Mouse (Mus musculus) thymus, adult 2 months (tissue): ENCODE measurements around the gene Polr2a. TPM values are rescaled to one million over a fixed set of nuclear protein-coding genes. Genes with fewer than 3 reads are reported as not detected.

Experiments used
- DNase-seq: peaks from one replicate; pipeline ENCODE4 v3.0.0; 2021
- H3K27ac ChIP-seq: fragments of 200-500 bp; 2 replicates; pipeline ENCODE4 v1.5.1; 2012; ENCODE audit warnings: low read length, control low read depth; ENCODE audit not compliant: control insufficient read depth, insufficient read depth
- H3K27me3 ChIP-seq: fragments of 200-500 bp; 2 replicates; pipeline ENCODE4 v1.6.1; 2012; ENCODE audit warnings: mild to moderate bottlenecking, low read length, moderate library complexity, mixed read lengths; ENCODE audit not compliant: control insufficient read depth, insufficient read depth
- H3K36me3 ChIP-seq: fragments of 200-500 bp; 2 replicates; pipeline ENCODE4 v1.6.1; 2012; ENCODE audit warnings: mild to moderate bottlenecking, low read length, moderate library complexity; ENCODE audit not compliant: control insufficient read depth, insufficient read depth
- H3K4me1 ChIP-seq: fragments of 200-500 bp; replicated peaks from 2 replicates; pipeline ENCODE4 v1.6.1; 2012; ENCODE audit warnings: low read length; ENCODE audit not compliant: control insufficient read depth, insufficient read depth
- H3K4me3 ChIP-seq: fragments of 200-500 bp; 2 replicates; pipeline ENCODE4 v1.5.1; 2012; ENCODE audit warnings: mild to moderate bottlenecking, low read length, control low read depth, moderate library complexity; ENCODE audit not compliant: control insufficient read depth, insufficient read depth
- CTCF ChIP-seq: fragments of 200-500 bp; IDR thresholded peaks from 2 replicates; pipeline ENCODE4 v1.5.1; 2012; ENCODE audit warnings: mild to moderate bottlenecking, control low read depth, low read length, moderate library complexity, borderline replicate concordance; ENCODE audit not compliant: control insufficient read depth, poor library complexity, insufficient read depth; ENCODE audit errors: extremely low read depth
- POLR2A ChIP-seq: fragments of 200-500 bp; IDR thresholded peaks from 2 replicates; pipeline ENCODE4 v1.6.1; 2012; ENCODE audit warnings: mild to moderate bottlenecking, low read length, control low read depth, moderate library complexity; ENCODE audit not compliant: control insufficient read depth, poor library complexity, insufficient read depth; ENCODE audit errors: extremely low read depth
- WGBS: fragments of 180-500 bp; shearing (Covaris S2); methylation state at CpG from one replicate; pipeline ENCODE4 v1.1.7; 2018; 5-methylcytosine and 5-hydroxymethylcytosine counted together
- polyA plus RNA-seq: library from polyadenylated mRNA; depleted of rRNA; stranded (reverse); fragments of >200 nt; gene quantifications from 2 replicates; pipeline ENCODE4 v1.2.3, GENCODE M21; 2012

Polr2a gene
- polyA plus RNA-seq, 1 experiment = 113 TPM

GRCm38 (mm10) chr11:69803328-69803727, 44.9 kb upstream of the Polr2a start:
- WGBS = 8% methylated on average over 12 of the region's 12 CpGs
- no peak overlapping the region for H3K27ac ChIP-seq
- DNase-seq = no peak
- TF ChIP-seq CTCF = no peak
- TF ChIP-seq POLR2A = no peak
- H3K36me3 ChIP-seq = no peaks in the 10 kb centered on the region
- H3K27me3 ChIP-seq = peaks cover 20% of the 10 kb centered on the region; the same call in 1 of the 2 replicates
- H3K4me1 ChIP-seq = peaks cover 36% of the 10 kb centered on the region
- H3K4me3 ChIP-seq = peak overlapping the region; percentile 33

DNA sequence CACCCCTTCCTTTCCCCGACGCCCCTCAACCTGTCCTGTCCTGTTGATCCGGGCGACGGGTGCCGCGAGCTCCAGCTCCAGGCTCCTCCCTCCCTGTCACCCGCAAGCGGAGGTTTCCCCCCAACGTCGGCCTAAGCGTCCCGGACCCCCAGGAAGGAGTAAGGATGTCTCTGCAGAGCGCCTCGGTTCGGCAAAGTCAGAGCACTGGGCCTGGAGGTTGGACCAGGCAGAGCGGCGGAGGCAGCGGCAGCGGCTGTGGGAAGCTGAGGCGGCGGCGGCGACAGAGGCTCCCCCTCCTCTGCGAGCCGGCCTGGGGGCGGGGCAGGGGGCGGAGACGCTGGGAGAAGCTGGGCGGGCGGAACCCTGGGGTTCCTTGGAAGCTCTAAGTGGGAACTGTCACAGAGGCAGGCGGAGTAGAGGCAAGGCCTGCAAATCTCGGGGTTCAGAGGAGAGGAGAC, 44.2 kb upstream of the Polr2a start:
- no peaks in the 10 kb centered on the region for H3K36me3 ChIP-seq
- no peak overlapping the region for H3K27ac ChIP-seq
- H3K4me3 ChIP-seq = peak overlapping the region; percentile 50
- peak; percentile 83 for DNase-seq
- H3K4me1 ChIP-seq = peaks cover 36% of the 10 kb centered on the region
- no peak for TF ChIP-seq POLR2A
- TF ChIP-seq CTCF = no peak
- peaks cover 20% of the 10 kb centered on the region; the same call in 1 of the 2 replicates for H3K27me3 ChIP-seq
- WGBS = under 1% methylated on average over 33 of the region's 33 CpGs

GRCm38 (mm10) chr11:69801379-69801977, 43.0 kb upstream of the Polr2a start, which contains the start of gene Fgf11:
Fgf11 (minus strand) TSS chr11:69801857.
- Histone ChIP-seq H3K4me3 (peak within 1 kb of the TSS; percentile 50), H3K36me3 (no peaks in the 10 kb centered on the region), H3K27ac (no peak within 1 kb of the TSS), H3K27me3 (peaks cover 20% of the 10 kb centered on the region; the same call in 1 of the 2 replicates), H3K4me1 (peaks cover 36% of the 10 kb centered on the region)
- WGBS = 9% methylated on average over 33 of the region's 33 CpGs
- TF ChIP-seq CTCF (no peak), POLR2A (no peak)
- DNase-seq = no peak

- no peak for TF ChIP-seq POLR2A
- no peak for TF ChIP-seq CTCF
- no peak for DNase-seq
- H3K4me3 ChIP-seq = no peak overlapping the region
- peaks cover 20% of the 10 kb centered on the region; the same call in 1 of the 2 replicates for H3K27me3 ChIP-seq
- WGBS = 1% methylated on average over 36 of the region's 36 CpGs
- no peak overlapping the region for H3K27ac ChIP-seq
- no peaks in the 10 kb centered on the region for H3K36me3 ChIP-seq
- peaks cover 36% of the 10 kb centered on the region for H3K4me1 ChIP-seq
These were observed 42.2 kb upstream of the Polr2a start for GRCm38 (mm10) chr11:69800392-69801197.

DNA sequence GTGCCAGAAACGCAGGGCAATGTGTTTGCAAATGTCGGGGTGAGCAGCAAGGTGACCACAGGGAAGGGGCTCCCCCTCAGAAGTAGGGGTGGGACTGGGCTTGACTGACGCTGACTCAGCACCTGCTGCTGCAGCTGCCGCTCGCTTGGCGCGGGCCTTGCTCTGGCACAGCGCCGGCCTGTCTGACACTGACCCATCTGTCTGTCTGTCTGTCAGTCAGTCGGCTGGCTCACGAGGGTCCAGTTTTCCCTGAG, 41.6 kb upstream of the Polr2a start:
- peaks cover 36% of the 10 kb centered on the region for H3K4me1 ChIP-seq
- WGBS = 4% methylated on average over 11 of the region's 11 CpGs
- TF ChIP-seq CTCF (no peak), POLR2A (no peak)
- H3K27me3 ChIP-seq = peaks cover 20% of the 10 kb centered on the region; the same call in 1 of the 2 replicates
- H3K4me3 ChIP-seq = no peak overlapping the region
- no peaks in the 10 kb centered on the region for H3K36me3 ChIP-seq
- no peak for DNase-seq
- H3K27ac ChIP-seq = no peak overlapping the region

- no peaks in the 10 kb centered on the region for H3K36me3 ChIP-seq
- 34% methylated on average over 11 of the region's 12 CpGs for WGBS
- DNase-seq = no peak
- H3K4me1 ChIP-seq = peaks cover 36% of the 10 kb centered on the region
- H3K4me3 ChIP-seq = no peak overlapping the region
- no peak overlapping the region for H3K27ac ChIP-seq
- H3K27me3 ChIP-seq = peaks cover 20% of the 10 kb centered on the region; the same call in 1 of the 2 replicates
- TF ChIP-seq POLR2A = no peak
- TF ChIP-seq CTCF = no peak
These were observed 41.1 kb upstream of the Polr2a start for GRCm38 (mm10) chr11:69799394-69800137.
